Mouse (Mus musculus) stomach, embryonic 16.5 days (tissue): ENCODE data around the gene March6. TPM values are rescaled to one million over a fixed set of nuclear protein-coding genes. Genes with fewer than 3 reads are reported as not detected.

Experiments used
- ATAC-seq: fragments of 200-750 bp; cut with Nextera tagmentation; 2 replicates; pipeline ENCODE4 v1.8.0; 2017; ENCODE audit warnings: moderate number of reproducible peaks, moderate TSS enrichment; ENCODE audit not compliant: insufficient read depth, low FRiP score
- H3K27ac ChIP-seq: fragments of 300-500 bp; sonication (generic); 2 replicates; pipeline ENCODE4 v1.5.1; 2014; ENCODE audit warnings: low read length
- H3K27me3 ChIP-seq: fragments of 300-500 bp; sonication (generic); 2 replicates; pipeline ENCODE4 v1.6.1; 2014; ENCODE audit warnings: low read length, control low read depth, mixed read lengths; ENCODE audit not compliant: control insufficient read depth, insufficient read depth
- H3K36me3 ChIP-seq: fragments of 300-500 bp; sonication (generic); 2 replicates; pipeline ENCODE4 v1.6.1; 2014; ENCODE audit warnings: low read length; ENCODE audit not compliant: control insufficient read depth, insufficient read depth
- H3K4me1 ChIP-seq: fragments of 300-500 bp; sonication (generic); 2 replicates; pipeline ENCODE4 v1.6.1; 2014; ENCODE audit warnings: low read length, control low read depth, mixed read lengths; ENCODE audit not compliant: control insufficient read depth, insufficient read depth
- H3K4me2 ChIP-seq: fragments of 300-500 bp; sonication (generic); 2 replicates; pipeline ENCODE4 v1.6.1; 2014; ENCODE audit warnings: low read depth, low read length, mixed read lengths
- H3K4me3 ChIP-seq: fragments of 300-500 bp; sonication (generic); replicated peaks from 2 replicates; pipeline ENCODE4 v1.5.1; 2014; ENCODE audit warnings: mild to moderate bottlenecking, low read length
- H3K9ac ChIP-seq: fragments of 300-500 bp; sonication (generic); 2 replicates; pipeline ENCODE4 v1.6.1; 2014; ENCODE audit warnings: low read length
- H3K9me3 ChIP-seq: fragments of 300-500 bp; sonication (generic); replicated peaks from 2 replicates; pipeline ENCODE4 v1.6.1; 2016; ENCODE audit warnings: low read length, control low read depth; ENCODE audit not compliant: control insufficient read depth
- WGBS: fragments of 180-500 bp; shearing (Covaris S2); extraction: QIAGEN DNeasy Blood & Tissue Kit; methylation state at CpG from one replicate; pipeline ENCODE4 v1.1.7; 2014; 5-methylcytosine and 5-hydroxymethylcytosine counted together
- polyA plus RNA-seq: library from polyadenylated mRNA; unstranded; fragments of >200 nt; fragmentation: Nextera tagmentation; extraction: Ambion mirVana; gene quantifications from 2 replicates; pipeline ENCODE4 v1.2.1, GENCODE M21; 2015

Gene March6
- polyA plus RNA-seq, 1 experiment from 2014 or later: 30.2 TPM

- Histone ChIP-seq H3K4me3 (no peak overlapping the region), H3K4me2 (no peak overlapping the region), H3K9ac (no peak overlapping the region), H3K9me3 (no peaks in the 10 kb centered on the region), H3K36me3 (peaks cover 10% of the 10 kb centered on the region; the same call in 1 of the 2 replicates), H3K4me1 (no peaks in the 10 kb centered on the region; the same call in 1 of the 2 replicates), H3K27ac (no peak overlapping the region), H3K27me3 (no peaks in the 10 kb centered on the region)
- no peak for ATAC-seq
- 86% methylated on average over 4 of the region's 4 CpGs for WGBS
These were observed 59.3 kb downstream of the March6 start for GRCm38 (mm10) chr15:31471529-31471928.

DNA sequence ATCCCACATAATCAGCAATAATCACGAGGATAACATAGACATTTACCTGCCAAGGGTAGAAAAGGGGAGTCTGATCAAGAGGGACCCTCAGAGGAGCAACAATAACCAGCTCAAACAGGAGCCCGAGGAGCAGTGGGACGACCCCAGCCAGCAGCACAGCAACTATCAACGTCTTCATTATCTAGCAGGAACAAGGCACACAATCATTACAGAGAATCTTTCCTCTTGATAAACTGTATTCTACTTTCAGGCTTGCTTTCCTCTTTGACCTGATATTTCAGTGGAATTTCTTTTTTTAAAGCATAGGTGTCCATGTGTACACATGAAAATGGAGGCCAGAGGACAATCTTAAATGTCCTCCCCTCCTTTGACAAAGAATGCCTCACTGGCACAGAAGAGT, 61.4 kb downstream of the March6 start:
- 84% methylated on average over 4 of the region's 4 CpGs for whole genome bisulfite sequencing
- H3K9me3 ChIP-seq: no peaks in the 10 kb centered on the region
- H3K27me3 ChIP-seq: no peaks in the 10 kb centered on the region
- H3K4me3 ChIP-seq: no peak overlapping the region
- no peak overlapping the region for H3K9ac ChIP-seq
- no peaks in the 10 kb centered on the region; the same call in 1 of the 2 replicates for H3K4me1 ChIP-seq
- ATAC-seq: no peak
- peaks cover 12% of the 10 kb centered on the region; the same call in 1 of the 2 replicates for H3K36me3 ChIP-seq
- H3K27ac ChIP-seq: no peak overlapping the region
- H3K4me2 ChIP-seq: no peak overlapping the region

DNA sequence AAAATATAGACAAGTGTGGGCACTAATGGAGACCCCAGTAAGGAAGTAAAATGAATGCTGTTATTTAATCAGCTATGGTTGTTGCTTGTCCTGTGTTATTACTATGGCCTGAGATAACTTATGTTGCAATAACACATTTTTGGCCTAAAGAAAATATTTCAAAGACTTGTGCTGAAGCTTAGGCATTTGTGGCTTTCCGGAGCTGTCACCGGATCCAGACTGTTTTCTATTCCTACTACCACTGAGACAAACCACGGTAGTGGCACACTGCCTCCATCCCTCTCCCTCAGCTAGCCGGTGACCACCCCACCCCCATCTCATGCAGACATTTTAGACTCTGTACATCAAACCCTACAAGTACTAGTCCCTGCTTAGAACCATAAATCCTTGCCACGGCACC, 62.0 kb downstream of the March6 start:
- Histone ChIP-seq H3K9ac (no peak overlapping the region), H3K36me3 (peaks cover 12% of the 10 kb centered on the region; the same call in 1 of the 2 replicates)
- ATAC-seq: no peak

GRCm38 (mm10) chr15:31466749-31467148, 64.1 kb downstream of the March6 start:
- peaks cover 28% of the 10 kb centered on the region for H3K36me3 ChIP-seq

More for the DNA sequence above, 62.0 kb downstream of the March6 start:
- no peaks in the 10 kb centered on the region for H3K9me3 ChIP-seq
- H3K27me3 ChIP-seq: no peaks in the 10 kb centered on the region
- H3K4me3 ChIP-seq: no peak overlapping the region
- no peak overlapping the region for H3K4me2 ChIP-seq
- 92% methylated on average over 5 of the region's 5 CpGs for WGBS
- H3K4me1 ChIP-seq: no peaks in the 10 kb centered on the region; the same call in 1 of the 2 replicates
- H3K27ac ChIP-seq: no peak overlapping the region

DNA sequence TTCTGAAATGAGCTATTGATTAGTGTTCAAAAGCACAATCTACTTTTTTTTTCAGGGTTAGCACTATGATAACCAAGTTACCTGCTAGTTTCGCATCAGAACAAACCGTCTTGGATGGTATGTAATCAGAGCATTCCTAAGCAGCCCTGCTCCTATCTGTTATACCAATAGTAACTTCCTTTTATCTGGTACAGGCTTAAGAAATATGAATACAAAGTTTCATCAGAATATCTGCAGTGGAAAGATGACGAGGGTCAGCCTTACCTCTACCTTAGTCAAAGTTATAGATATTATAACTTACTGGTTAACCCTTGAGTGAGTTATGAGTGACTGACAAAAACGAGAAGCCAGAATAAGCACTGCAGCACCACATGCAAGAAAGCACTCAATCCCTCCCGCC, 64.6 kb downstream of the March6 start:
- no peaks in the 10 kb centered on the region for H3K9me3 ChIP-seq
- ATAC-seq: no peak
- no peak overlapping the region for H3K4me3 ChIP-seq
- H3K27ac ChIP-seq: no peak overlapping the region
- no peaks in the 10 kb centered on the region for H3K27me3 ChIP-seq
- no peak overlapping the region for H3K9ac ChIP-seq
- peaks cover 29% of the 10 kb centered on the region for H3K36me3 ChIP-seq
- 82% methylated on average over 5 of the region's 5 CpGs for WGBS
- no peak overlapping the region for H3K4me2 ChIP-seq
- H3K4me1 ChIP-seq: no peaks in the 10 kb centered on the region

More at GRCm38 (mm10) chr15:31466749-31467148, 64.1 kb downstream of the March6 start:
- no peak overlapping the region for H3K4me3 ChIP-seq
- no peak overlapping the region for H3K9ac ChIP-seq
- 97% methylated on average over 1 of the region's 1 CpGs for WGBS
- H3K27me3 ChIP-seq: no peaks in the 10 kb centered on the region
- no peak for ATAC-seq
- no peaks in the 10 kb centered on the region for H3K9me3 ChIP-seq
- no peaks in the 10 kb centered on the region for H3K4me1 ChIP-seq
- H3K27ac ChIP-seq: no peak overlapping the region
- no peak overlapping the region for H3K4me2 ChIP-seq

- Histone ChIP-seq H3K36me3 (peaks cover 29% of the 10 kb centered on the region), H3K27me3 (no peaks in the 10 kb centered on the region), H3K9ac (no peak overlapping the region), H3K4me2 (no peak overlapping the region), H3K9me3 (no peaks in the 10 kb centered on the region), H3K4me1 (no peaks in the 10 kb centered on the region), H3K4me3 (no peak overlapping the region), H3K27ac (no peak overlapping the region)
- ATAC-seq: no peak
- 96% methylated on average over 2 of the region's 2 CpGs for WGBS
These were observed 65.0 kb downstream of the March6 start for GRCm38 (mm10) chr15:31465806-31466205.

DNA sequence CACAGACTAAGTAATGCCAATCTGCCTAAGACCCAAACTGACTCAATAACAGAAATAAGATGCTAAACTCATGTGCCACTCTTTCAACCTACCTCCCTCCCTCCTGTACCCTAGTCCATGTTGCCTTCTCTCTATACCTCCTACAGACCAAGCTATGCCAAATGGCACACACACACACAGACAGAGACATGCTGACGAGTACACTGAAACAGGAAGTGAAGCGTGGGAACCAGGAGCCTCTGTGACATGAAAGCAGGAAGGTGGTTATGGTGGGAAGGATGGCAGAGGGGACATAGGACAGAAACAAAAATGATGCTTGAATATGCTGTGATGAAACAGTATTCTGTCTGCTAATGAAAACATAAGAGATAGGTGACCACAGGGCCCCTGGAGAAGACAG, 70.3 kb downstream of the March6 start:
- Histone ChIP-seq H3K9ac (no peak overlapping the region), H3K4me2 (no peak overlapping the region), H3K9me3 (no peaks in the 10 kb centered on the region), H3K36me3 (peaks cover 34% of the 10 kb centered on the region), H3K4me3 (no peak overlapping the region), H3K4me1 (no peaks in the 10 kb centered on the region), H3K27me3 (no peaks in the 10 kb centered on the region), H3K27ac (no peak overlapping the region)
- WGBS: 81% methylated on average over 2 of the region's 2 CpGs
- no peak for ATAC-seq

GRCm38 (mm10) chr15:31458081-31458480, 72.8 kb downstream of the March6 start:
- H3K27ac ChIP-seq: no peak overlapping the region
- no peaks in the 10 kb centered on the region for H3K27me3 ChIP-seq
- peaks cover 26% of the 10 kb centered on the region for H3K36me3 ChIP-seq
- WGBS: 89% methylated on average over 7 of the region's 7 CpGs
- H3K4me3 ChIP-seq: no peak overlapping the region
- ATAC-seq: no peak
- H3K9ac ChIP-seq: no peak overlapping the region
- H3K4me2 ChIP-seq: no peak overlapping the region
- H3K4me1 ChIP-seq: no peaks in the 10 kb centered on the region
- no peaks in the 10 kb centered on the region for H3K9me3 ChIP-seq

DNA sequence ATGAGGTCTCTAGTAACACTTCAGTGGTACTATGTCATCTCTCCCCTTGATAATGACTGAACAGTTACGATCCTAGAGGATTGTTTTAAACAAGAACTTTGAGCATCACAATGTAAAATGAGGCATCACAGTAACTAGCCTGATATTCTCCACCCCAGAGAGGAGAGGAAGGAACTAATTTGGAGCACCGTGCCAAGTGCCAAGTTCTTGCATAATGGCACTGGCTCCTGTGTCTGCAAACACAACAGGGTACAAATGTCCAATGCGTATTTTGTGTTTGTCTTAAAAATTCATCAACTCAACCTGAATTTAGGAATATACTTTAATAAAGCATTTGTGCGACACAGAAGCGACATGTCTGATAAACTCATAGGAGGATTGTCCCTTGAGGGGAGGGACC, 74.5 kb downstream of the March6 start:
- Histone ChIP-seq H3K27ac (no peak overlapping the region), H3K27me3 (no peaks in the 10 kb centered on the region), H3K4me2 (no peak overlapping the region), H3K9me3 (no peaks in the 10 kb centered on the region), H3K9ac (no peak overlapping the region), H3K36me3 (peaks cover 11% of the 10 kb centered on the region; the same call in 1 of the 2 replicates), H3K4me3 (no peak overlapping the region), H3K4me1 (peaks cover 4% of the 10 kb centered on the region; the same call in 1 of the 2 replicates)
- no peak for ATAC-seq
- WGBS: 91% methylated on average over 5 of the region's 5 CpGs
